Mouse (Mus musculus) neural tube, embryonic 13.5 days (tissue): ENCODE measurements around the gene Rabgef1. TPM values are rescaled to one million over a fixed set of nuclear protein-coding genes. Genes with fewer than 3 reads are reported as not detected.

ENCODE experiments used
- ATAC-seq: fragments of 200-750 bp; cut with Nextera tagmentation; 2 replicates; pipeline ENCODE4 v1.8.0; 2017; ENCODE audit warnings: low read depth, mild to moderate bottlenecking, moderate TSS enrichment, moderate library complexity
- H3K27ac ChIP-seq: fragments of 300-500 bp; sonication (generic); replicated peaks from 2 replicates; pipeline ENCODE4 v1.5.1; 2015; ENCODE audit warnings: moderate library complexity, mild to moderate bottlenecking, inconsistent platforms
- H3K27me3 ChIP-seq: fragments of 300-500 bp; sonication (generic); 2 replicates; pipeline ENCODE4 v1.6.1; 2015; ENCODE audit warnings: mild to moderate bottlenecking, inconsistent platforms
- H3K36me3 ChIP-seq: fragments of 300-500 bp; sonication (generic); 2 replicates; pipeline ENCODE4 v1.6.1; 2015; ENCODE audit warnings: mild to moderate bottlenecking, inconsistent platforms
- H3K4me1 ChIP-seq: fragments of 300-500 bp; sonication (generic); replicated peaks from 2 replicates; pipeline ENCODE4 v1.6.1; 2015; ENCODE audit warnings: inconsistent platforms
- H3K4me2 ChIP-seq: fragments of 300-500 bp; sonication (generic); 2 replicates; pipeline ENCODE4 v1.6.1; 2015; ENCODE audit warnings: inconsistent platforms, mild to moderate bottlenecking, moderate library complexity
- H3K4me3 ChIP-seq: fragments of 300-500 bp; sonication (generic); 2 replicates; pipeline ENCODE4 v1.5.1; 2015; ENCODE audit warnings: mild to moderate bottlenecking, inconsistent platforms
- H3K9ac ChIP-seq: fragments of 300-500 bp; sonication (generic); 2 replicates; pipeline ENCODE4 v1.6.1; 2015; ENCODE audit warnings: moderate library complexity, mild to moderate bottlenecking, inconsistent platforms
- H3K9me3 ChIP-seq: fragments of 300-500 bp; sonication (generic); 2 replicates; pipeline ENCODE4 v1.6.1; 2016; ENCODE audit warnings: inconsistent platforms
- WGBS: fragments of 180-500 bp; shearing (Covaris S2); methylation state at CpG from one replicate; pipeline ENCODE4 v1.1.7; 2015; 5-methylcytosine and 5-hydroxymethylcytosine counted together
- polyA plus RNA-seq: library from polyadenylated mRNA; unstranded; fragments of >200 nt; fragmentation: Nextera tagmentation; extraction: Ambion mirVana; gene quantifications from 2 replicates; pipeline ENCODE4 v1.2.1, GENCODE M21; 2015

The Rabgef1 gene
- polyA plus RNA-seq, 1 experiment from 2014 or later: 36.6 TPM

GRCm38 (mm10) chr5:130221760-130222145, 50.2 kb downstream of the Rabgef1 start:
- peak overlapping the region; percentile 72 for H3K4me2 ChIP-seq
- H3K4me3 ChIP-seq: peak overlapping the region; percentile 96
- peak overlapping the region; percentile 89 for H3K27ac ChIP-seq
- peak; percentile 71 for ATAC-seq
- no peaks in the 10 kb centered on the region for H3K9me3 ChIP-seq
- 0% methylated on average over 10 of the region's 10 CpGs for WGBS
- H3K36me3 ChIP-seq: no peaks in the 10 kb centered on the region
- H3K9ac ChIP-seq: peak overlapping the region; percentile 96
- no peaks in the 10 kb centered on the region for H3K27me3 ChIP-seq
- H3K4me1 ChIP-seq: peaks cover 27% of the 10 kb centered on the region

- Histone ChIP-seq H3K27ac (peak overlapping the region; percentile 89), H3K4me2 (peak overlapping the region; percentile 72), H3K4me1 (peaks cover 27% of the 10 kb centered on the region), H3K36me3 (no peaks in the 10 kb centered on the region), H3K4me3 (peak overlapping the region; percentile 96), H3K27me3 (no peaks in the 10 kb centered on the region), H3K9me3 (no peaks in the 10 kb centered on the region), H3K9ac (peak overlapping the region; percentile 96)
- ATAC-seq: peak; percentile 85
- WGBS: under 1% methylated on average over 88 of the region's 88 CpGs
Observed at GRCm38 (mm10) chr5:130222146-130223004, 50.8 kb downstream of the Rabgef1 start.

GRCm38 (mm10) chr5:130226790-130227189, 55.2 kb downstream of the Rabgef1 start:
- Histone ChIP-seq H3K9ac (no peak overlapping the region), H3K27ac (no peak overlapping the region), H3K4me3 (no peak overlapping the region), H3K9me3 (no peaks in the 10 kb centered on the region), H3K36me3 (peaks cover 20% of the 10 kb centered on the region), H3K27me3 (no peaks in the 10 kb centered on the region), H3K4me2 (no peak overlapping the region), H3K4me1 (peaks cover 16% of the 10 kb centered on the region)
- WGBS: 97% methylated on average over 3 of the region's 3 CpGs
- ATAC-seq: no peak

- peaks cover 11% of the 10 kb centered on the region for H3K4me1 ChIP-seq
- H3K9ac ChIP-seq: no peak overlapping the region
- WGBS: 76% methylated on average over 4 of the region's 4 CpGs
- no peaks in the 10 kb centered on the region for H3K27me3 ChIP-seq
- H3K36me3 ChIP-seq: peaks cover 33% of the 10 kb centered on the region
- no peaks in the 10 kb centered on the region for H3K9me3 ChIP-seq
- ATAC-seq: no peak
- no peak overlapping the region for H3K27ac ChIP-seq
- no peak overlapping the region for H3K4me2 ChIP-seq
- H3K4me3 ChIP-seq: no peak overlapping the region
Observed at GRCm38 (mm10) chr5:130228120-130228519, 56.5 kb downstream of the Rabgef1 start.

GRCm38 (mm10) chr5:130236302-130236701, 64.7 kb downstream of the Rabgef1 start:
- Histone ChIP-seq H3K4me2 (no peak overlapping the region), H3K27me3 (no peaks in the 10 kb centered on the region), H3K9ac (no peak overlapping the region), H3K9me3 (no peaks in the 10 kb centered on the region), H3K36me3 (peaks cover 97% of the 10 kb centered on the region), H3K4me3 (no peak overlapping the region), H3K4me1 (no peaks in the 10 kb centered on the region), H3K27ac (no peak overlapping the region)
- ATAC-seq: no peak
- 94% methylated on average over 8 of the region's 8 CpGs for WGBS

GRCm38 (mm10) chr5:130239236-130239635, 67.6 kb downstream of the Rabgef1 start:
- 89% methylated on average over 7 of the region's 7 CpGs for WGBS
- no peak for ATAC-seq

GRCm38 (mm10) chr5:130239856-130240255, 68.3 kb downstream of the Rabgef1 start:
- Histone ChIP-seq H3K36me3 (peaks cover 97% of the 10 kb centered on the region), H3K9ac (no peak overlapping the region), H3K4me3 (no peak overlapping the region), H3K27me3 (no peaks in the 10 kb centered on the region), H3K9me3 (no peaks in the 10 kb centered on the region), H3K4me2 (no peak overlapping the region), H3K4me1 (no peaks in the 10 kb centered on the region), H3K27ac (no peak overlapping the region)
- ATAC-seq: no peak
- WGBS: 95% methylated on average over 2 of the region's 2 CpGs

More at GRCm38 (mm10) chr5:130239236-130239635, 67.6 kb downstream of the Rabgef1 start:
- Histone ChIP-seq H3K9ac (no peak overlapping the region), H3K36me3 (peaks cover 97% of the 10 kb centered on the region), H3K4me2 (no peak overlapping the region), H3K27ac (no peak overlapping the region), H3K4me1 (no peaks in the 10 kb centered on the region), H3K9me3 (no peaks in the 10 kb centered on the region), H3K27me3 (no peaks in the 10 kb centered on the region), H3K4me3 (no peak overlapping the region)

GRCm38 (mm10) chr5:130241426-130241825, 69.8 kb downstream of the Rabgef1 start:
- Histone ChIP-seq H3K36me3 (peaks cover 97% of the 10 kb centered on the region), H3K27me3 (no peaks in the 10 kb centered on the region), H3K27ac (no peak overlapping the region), H3K9me3 (no peaks in the 10 kb centered on the region), H3K9ac (no peak overlapping the region), H3K4me1 (no peaks in the 10 kb centered on the region), H3K4me3 (no peak overlapping the region), H3K4me2 (no peak overlapping the region)
- ATAC-seq: no peak
- WGBS: 92% methylated on average over 12 of the region's 12 CpGs

- Histone ChIP-seq H3K9ac (no peak overlapping the region), H3K4me3 (no peak overlapping the region), H3K27ac (no peak overlapping the region), H3K4me2 (no peak overlapping the region), H3K9me3 (no peaks in the 10 kb centered on the region), H3K36me3 (peaks cover 97% of the 10 kb centered on the region), H3K4me1 (no peaks in the 10 kb centered on the region), H3K27me3 (no peaks in the 10 kb centered on the region)
- ATAC-seq: no peak
- 89% methylated on average over 5 of the region's 5 CpGs for WGBS
Observed at GRCm38 (mm10) chr5:130247823-130248222, 76.2 kb downstream of the Rabgef1 start.

GRCm38 (mm10) chr5:130254164-130255016, 82.8 kb downstream of the Rabgef1 start:
- WGBS: 16% methylated on average over 19 of the region's 19 CpGs
- H3K27ac ChIP-seq: 0 out of 2 replicates have a peak overlapping the region, but pooled peaks have one; percentile 70
- peaks cover 33% of the 10 kb centered on the region for H3K4me1 ChIP-seq
- H3K4me2 ChIP-seq: peak overlapping the region; percentile 65
- H3K27me3 ChIP-seq: no peaks in the 10 kb centered on the region
- H3K36me3 ChIP-seq: peaks cover 44% of the 10 kb centered on the region
- H3K9ac ChIP-seq: peak overlapping the region; percentile 82
- H3K9me3 ChIP-seq: no peaks in the 10 kb centered on the region
- peak; percentile 4; the same call in 1 of the 2 replicates for ATAC-seq
- peak overlapping the region; percentile 69 for H3K4me3 ChIP-seq

GRCm38 (mm10) chr5:130255017-130255720, 83.6 kb downstream of the Rabgef1 start, which contains the start of the genes Sbds and Tyw1:
Gene Sbds (minus strand): TSS chr5:130255530.
Gene Tyw1 (plus strand): TSS chr5:130255619.
- Histone ChIP-seq H3K27ac (peak within 1 kb of the TSS; percentile 70), H3K27me3 (no peaks in the 10 kb centered on the region), H3K4me3 (peak within 1 kb of the TSS; percentile 70), H3K36me3 (peaks cover 37% of the 10 kb centered on the region), H3K9ac (peak within 1 kb of the TSS; percentile 82), H3K9me3 (no peaks in the 10 kb centered on the region), H3K4me1 (peaks cover 33% of the 10 kb centered on the region), H3K4me2 (peak within 1 kb of the TSS; percentile 65)
- ATAC-seq: peak; percentile 85
- under 1% methylated on average over 52 of the region's 52 CpGs for WGBS
